Mouse (Mus musculus) CD4-positive, CD25-positive, alpha-beta regulatory T cell, adult 2 months (primary cell): Measurements from ENCODE around the gene Mgl2.

ENCODE experiments used
- DNase-seq: peaks from one replicate; pipeline ENCODE4 v3.0.0-alpha.2; 2012; ENCODE audit warnings: low read depth, low spot score

Mgl2 gene

DNA sequence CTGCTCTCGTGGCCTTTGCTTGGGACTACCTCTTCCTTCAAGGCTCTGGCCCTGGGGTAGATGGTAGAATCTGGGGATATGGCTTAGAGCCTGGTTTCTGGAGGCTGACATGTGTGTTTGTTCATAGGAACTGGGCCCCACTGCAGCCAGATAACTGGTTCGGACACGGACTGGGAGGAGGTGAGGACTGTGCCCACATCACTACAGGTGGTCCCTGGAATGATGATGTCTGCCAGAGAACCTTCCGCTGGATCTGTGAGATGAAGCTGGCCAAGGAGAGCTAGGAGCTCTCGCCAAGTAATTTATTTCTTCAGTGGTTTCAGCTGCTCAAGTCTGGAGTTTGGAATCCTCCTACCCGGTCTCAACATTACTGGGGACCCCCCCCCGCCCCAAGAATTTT, 40.2 kb downstream of the Mgl2 start:
- DNase-seq: no peak

DNA sequence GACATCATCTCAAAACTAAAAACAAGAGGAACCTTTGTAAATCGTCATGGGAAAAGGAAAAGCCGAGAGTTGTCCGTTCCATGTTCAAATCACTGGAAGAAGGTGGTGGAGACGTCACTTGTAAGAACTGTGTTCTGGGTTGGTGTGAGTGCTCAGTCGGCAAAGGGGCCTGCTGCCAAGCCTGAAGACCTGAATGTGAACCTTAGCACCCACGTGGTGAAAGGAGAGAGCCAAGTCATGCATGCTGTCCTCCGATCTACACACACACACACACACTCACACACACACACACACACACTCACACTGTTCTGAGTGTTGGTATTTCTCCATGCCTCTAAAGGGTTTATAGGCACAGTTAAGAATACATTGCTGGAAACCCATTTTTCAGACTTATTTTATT, 41.1 kb downstream of the Mgl2 start:
- DNase-seq: no peak

DNA sequence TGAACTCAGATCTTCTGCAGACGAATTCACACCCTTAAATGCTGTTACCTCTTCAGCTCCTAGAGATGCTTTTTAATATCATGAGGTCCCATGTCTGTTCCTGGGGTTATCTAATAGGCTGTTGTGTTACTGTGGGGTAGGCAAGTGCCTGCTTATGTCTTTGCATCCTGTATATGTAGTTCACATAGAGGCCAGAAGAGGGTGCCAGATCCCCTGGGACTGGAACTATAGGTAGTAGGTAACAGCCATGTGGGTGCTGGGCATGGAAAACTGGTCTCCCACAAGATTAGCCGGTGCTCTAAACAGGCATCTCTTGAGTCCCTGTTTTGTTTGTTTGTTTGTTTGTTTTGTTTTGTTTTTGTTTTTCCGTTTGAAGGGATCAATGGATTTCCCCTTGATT, 41.7 kb downstream of the Mgl2 start:
- DNase-seq: peak; percentile 74

DNA sequence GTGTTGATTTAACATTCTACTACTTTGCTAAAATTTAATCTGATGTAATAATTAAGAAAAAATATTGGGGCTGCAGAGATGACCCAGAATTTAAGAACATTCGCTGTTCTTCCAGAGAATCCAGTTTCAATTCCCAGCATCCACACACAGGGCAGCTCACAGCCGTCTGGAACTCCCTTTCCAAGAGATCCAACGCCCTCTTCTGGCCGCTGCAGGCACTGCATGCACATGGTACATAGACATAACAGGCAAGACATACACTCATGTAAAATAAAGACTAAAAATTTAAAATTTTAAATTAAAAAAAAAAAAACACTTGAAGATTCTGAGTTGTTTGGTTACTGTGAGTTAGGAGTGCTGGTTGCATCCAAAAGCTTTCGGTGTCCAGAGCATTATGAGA, 42.2 kb downstream of the Mgl2 start:
- peak; percentile 13 for DNase-seq

DNA sequence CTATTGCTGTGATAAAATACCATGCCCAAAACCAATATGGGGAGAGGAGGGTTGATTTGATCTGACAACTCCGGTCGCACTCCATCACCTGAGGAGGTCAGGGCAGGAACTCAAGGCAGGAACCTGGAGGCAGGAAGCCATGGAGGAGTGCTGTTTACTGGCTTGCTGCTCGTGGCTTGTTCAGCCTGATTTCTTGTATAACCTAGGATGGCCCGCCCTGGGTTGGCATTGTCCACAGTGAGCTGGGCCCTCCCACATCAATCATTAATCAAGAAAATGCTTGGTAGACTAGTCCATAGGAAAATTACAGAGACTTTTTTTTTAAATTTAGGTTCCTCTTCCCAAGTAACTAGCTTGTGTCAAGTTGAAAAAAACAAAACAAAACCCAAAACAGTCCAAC, 44.4 kb downstream of the Mgl2 start:
- DNase-seq: no peak

DNA sequence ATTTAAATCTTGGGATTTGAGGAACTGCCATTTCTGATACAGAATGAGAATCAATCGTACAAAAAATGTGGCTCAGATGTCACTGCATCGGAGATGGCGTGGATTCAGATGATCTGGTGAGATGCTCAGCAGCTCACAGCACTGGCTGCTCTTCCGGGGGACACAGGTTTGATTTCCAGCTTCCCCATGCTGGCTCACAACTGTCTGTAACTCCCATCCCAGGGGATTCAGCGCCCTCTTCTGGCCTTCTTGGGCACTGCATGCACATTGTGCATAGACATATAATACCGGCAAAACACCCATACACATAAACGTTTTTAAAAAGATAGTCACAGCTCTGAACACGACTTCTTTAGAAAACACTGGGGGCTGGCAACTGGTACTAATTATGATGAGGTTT, 47.5 kb downstream of the Mgl2 start:
- peak; percentile 29 for DNase-seq

DNA sequence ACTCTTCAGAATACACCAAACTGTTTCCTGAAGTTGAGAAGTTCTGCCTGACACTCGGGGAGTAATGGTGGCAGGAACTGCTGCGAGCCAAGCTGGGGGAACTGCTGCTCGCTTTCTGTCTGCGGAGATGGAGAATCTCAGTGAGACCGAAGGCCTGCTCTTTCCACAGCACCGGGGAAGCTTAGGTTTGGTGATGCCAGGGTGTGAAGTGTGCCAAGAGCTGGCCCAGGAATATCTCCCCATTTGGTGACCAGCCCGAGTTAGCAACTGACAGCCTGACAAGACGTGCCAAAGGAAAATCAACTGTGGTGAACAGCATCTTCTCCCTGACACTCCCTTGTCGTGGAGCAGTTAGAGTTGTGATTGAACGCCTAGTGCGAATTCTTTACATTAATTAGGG, 48.2 kb downstream of the Mgl2 start:
- DNase-seq: no peak

DNA sequence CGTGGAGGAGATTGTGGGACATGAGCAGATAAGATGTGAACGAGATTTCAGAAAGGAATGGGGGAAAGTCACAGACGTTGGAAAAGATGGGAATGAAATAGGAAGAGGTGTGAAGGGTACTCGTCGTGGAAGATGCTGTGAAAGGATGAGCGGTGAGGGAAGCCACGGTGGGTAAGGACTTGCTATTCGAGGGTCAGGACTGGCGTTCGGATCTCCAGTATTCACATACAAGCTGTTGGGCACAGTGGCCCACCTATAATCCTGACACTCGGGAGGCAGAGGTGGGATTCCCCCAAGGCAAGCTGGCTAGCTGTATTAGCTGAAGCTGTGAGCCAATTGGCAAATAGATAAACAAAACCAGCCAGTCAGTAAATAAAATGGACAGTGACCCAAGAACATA, 48.6 kb downstream of the Mgl2 start:
- no peak for DNase-seq

DNA sequence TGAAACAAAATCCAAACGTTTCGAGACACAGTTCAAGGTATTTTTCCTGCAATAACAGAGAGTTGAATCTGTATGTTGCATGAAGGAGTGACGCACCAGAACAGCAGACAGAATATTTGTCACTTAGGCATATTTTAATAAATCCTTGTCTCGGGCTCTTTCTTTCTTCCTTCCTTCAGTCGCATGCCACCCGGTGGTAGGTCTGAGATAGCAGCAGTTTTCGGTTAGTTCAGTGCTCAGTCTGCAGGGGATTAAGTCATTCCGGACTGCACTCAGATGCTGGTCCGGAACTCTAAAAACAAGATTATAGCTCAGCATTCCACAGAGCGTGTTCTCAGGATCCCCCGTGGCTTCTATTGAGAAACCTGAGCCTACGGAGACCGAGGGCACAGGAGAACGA, 49.3 kb downstream of the Mgl2 start:
- peak; percentile 35 for DNase-seq

DNA sequence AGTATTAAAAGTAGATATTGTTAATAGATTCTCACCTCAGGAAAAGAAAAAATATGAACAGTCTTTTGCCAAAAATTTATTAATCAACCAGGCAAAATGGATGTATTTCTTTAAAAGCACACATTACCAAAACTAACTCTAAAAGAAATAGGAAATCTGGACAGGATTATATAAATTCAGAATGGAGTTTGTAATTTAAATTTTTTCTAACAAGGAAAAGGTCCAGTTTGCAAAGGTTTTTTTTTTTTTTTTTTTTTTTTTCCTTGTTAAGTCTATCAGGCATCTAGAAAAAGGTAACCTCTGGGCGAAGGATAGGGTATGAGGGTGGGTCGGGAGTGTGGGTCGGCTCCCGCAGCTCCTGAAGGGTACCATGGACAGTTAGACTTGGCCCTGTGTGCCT, 50.4 kb downstream of the Mgl2 start:
- no peak for DNase-seq

DNA sequence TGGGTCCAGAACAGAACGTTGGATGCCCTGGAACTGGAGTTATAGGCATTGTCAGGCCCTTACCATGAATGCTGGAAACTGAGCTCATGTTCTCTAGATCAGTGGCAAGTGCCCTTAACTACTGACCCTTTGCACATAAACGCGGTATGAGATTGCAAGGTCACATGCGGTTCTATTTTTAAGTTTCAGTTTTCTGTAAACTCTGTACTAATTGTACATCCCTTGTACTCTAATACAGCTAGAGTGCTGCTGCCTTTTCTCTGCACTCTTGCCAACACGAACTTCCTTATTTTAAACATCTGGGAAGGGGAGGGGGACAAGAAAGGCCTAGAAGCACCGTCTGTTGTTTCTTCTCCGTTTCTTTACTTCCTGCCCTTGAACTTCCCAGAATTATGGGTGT, 55.0 kb downstream of the Mgl2 start:
- no peak for DNase-seq
